Mouse (Mus musculus) spleen, postnatal 36 days (tissue): ENCODE data around the gene Tfap2b.

Experiments
- DNase-seq, 2 experiments: peaks; one replicate each; pipeline ENCODE4 v3.0.0; 2022; ENCODE audit warnings: low spot score in 2 of 2, mixed read lengths in 1 of 2

Gene Tfap2b

GRCm38 (mm10) chr1:19232743-19233142 lies 24.0 kb downstream of the Tfap2b start:
- no peak for DNase-seq

DNA sequence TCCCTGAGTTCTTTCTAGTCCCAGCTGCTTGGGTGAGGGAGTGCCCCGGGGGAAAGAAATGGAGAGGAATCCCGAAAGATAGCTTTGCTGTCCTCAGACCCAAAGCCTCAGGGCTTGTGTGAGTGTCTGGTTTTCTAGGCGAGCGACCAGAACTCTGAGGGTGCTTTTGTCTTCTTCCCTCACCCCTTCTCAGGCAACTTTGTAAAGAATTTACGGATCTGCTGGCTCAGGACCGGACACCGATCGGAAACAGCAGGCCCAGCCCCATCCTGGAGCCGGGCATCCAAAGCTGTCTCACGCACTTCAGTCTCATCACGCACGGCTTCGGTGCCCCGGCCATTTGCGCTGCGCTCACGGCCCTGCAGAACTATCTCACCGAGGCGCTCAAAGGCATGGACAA lies 25.1 kb downstream of the Tfap2b start:
- no peak for DNase-seq

GRCm38 (mm10) chr1:19234432-19235205 lies 25.9 kb downstream of the Tfap2b start:
- DNase-seq: no peak

- no peak for DNase-seq
These were observed 27.3 kb downstream of the Tfap2b start for GRCm38 (mm10) chr1:19236051-19236450.

DNA sequence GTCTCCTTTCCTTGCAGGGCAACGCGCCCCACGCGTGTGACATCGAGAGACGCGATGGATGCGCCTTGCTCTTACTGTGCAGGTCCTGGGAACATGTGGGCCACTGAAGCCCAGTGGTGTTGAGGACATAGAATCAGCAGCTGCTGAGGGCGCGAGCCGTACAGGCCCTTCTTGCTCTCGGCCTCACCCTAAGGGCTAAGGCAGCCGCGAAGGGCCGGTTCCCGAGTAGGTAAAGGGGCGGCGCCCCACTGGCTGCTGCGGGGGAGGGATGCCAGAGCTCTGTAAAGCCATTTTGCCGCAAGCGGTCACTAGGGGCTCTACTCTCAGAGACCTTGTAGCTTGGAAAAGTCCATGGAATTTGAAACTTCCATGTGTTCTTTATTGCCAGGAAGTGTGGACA lies 27.9 kb downstream of the Tfap2b start:
- DNase-seq: no peak

GRCm38 (mm10) chr1:19237061-19237460 lies 28.3 kb downstream of the Tfap2b start:
- DNase-seq: no peak

DNA sequence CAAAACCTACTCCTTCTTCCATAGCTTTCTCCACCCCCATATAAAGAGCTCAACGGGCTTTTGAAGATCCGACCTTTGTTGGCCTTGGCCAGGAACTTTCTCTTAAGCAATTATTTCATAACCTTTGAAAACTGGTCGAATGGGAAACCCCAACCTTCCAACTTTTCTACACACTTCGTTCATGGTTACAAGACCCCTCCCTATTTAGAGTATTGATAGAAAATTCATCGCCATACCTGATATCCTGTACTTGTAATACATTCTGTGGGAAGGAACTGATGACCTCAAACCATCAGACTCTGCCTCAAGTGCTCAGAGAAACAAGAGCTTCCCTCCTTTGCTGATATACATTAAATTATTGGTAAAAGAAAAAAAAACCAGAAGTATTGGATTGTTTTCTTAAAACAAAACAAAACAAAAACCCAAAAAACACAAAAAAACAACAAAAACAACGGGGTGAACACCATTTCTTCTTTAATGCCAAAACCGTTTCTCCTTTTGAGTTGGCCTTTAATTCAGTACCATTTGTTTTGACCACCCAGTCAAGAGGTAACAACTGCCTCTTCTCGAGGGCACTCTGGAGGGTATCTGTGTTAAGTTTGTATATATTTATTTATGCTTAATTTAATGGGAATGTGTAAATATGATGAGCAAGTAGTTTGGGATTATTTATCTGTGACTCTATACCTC lies 29.2 kb downstream of the Tfap2b start:
- DNase-seq: no peak

GRCm38 (mm10) chr1:19240054-19240453 lies 31.3 kb downstream of the Tfap2b start:
- no peak for DNase-seq

DNA sequence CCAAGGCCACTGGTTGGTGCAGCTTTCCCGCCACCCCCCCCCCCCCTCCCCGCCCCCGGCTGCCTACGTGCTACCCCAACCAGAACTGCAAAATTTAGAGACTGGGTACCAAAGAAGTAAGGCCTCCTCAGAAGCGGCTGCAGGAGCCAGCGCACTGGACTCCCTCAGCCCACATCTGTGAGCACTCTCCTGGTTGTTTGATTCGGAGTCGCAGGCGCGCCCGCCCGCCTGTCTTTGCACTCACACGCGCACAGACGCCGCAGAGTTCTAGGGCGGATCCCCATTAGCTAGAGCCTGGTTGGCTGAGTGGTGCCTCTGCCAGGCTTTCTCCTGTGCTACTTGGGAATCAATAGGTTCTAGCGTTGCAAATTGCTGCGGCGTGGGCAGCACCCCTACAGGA lies 32.6 kb downstream of the Tfap2b start:
- DNase-seq: no peak

DNA sequence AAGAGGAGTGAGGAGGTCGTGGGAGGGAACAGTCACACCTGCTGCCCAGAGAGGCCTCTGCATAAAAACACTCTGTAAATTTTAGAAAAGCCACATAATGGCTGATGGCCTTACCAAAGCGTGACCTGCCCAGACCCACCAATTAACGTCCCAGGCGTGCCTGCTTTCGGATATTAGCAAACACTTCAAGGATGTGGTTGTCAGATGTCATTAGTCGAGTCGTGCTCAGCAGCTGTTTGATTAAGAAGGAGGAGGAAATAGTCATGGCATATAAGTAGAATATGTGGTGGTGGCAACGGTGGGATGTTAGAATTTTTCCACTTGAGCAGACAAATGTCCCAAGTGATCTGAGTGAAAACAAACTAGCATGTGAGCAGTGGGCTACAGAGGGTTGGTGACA lies 33.3 kb downstream of the Tfap2b start:
- no peak for DNase-seq

GRCm38 (mm10) chr1:19245032-19245431 lies 36.3 kb downstream of the Tfap2b start:
- no peak for DNase-seq

DNA sequence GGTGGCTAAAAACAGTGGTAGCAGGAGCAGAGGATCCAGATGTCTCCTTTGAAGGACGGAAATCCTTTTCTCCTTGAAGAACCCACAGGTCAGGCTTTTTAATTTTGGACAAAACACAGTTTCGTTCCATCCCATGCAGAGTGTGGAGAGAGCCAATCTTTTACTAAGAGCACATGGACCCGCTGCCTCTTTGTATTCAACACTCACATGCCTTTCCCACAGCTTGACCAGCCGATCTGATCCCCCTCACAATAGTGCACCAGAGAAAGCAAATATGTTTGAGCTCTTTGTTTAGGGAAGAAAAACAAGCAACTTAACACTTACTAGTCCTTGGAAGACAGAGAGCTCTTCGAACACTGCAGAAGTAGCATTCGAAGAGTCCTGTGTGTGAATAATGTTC lies 42.6 kb downstream of the Tfap2b start:
- no peak for DNase-seq

- no peak for DNase-seq
These were observed 60.9 kb downstream of the Tfap2b start for GRCm38 (mm10) chr1:19269596-19269995.
